22 mouse cellular contexts compared by ENCODE assay signal in genomic region chr6:104688439-104689125, GRCm38 (mm10).
DNase-seq lines count a peak whose midpoint lies in the region; ATAC-seq lines count a peak whose summit lies in the region.
"Had no signal": no experiment of that assay in that cellular context is flagged by ENCODE, and none has a peak within 500 bp of the region (broad histone marks: within the 10 kb centered on the region; RNA-seq: fewer than 3 reads in every experiment).

No protein-coding gene starts in this region.

- ATAC-seq in limb, embryonic 11.5 days (ENCODE audit: insufficient number of reproducible peaks, low FRiP score, low TSS enrichment, low read depth), result peak; percentile 92
- no peak for ATAC-seq in forebrain, embryonic 11.5 days (replicated peaks; ENCODE audit: low FRiP score)
- ATAC-seq: forebrain, postnatal 0 days had no signal

- H3K4me3 ChIP-seq in limb, embryonic 11.5 days (ENCODE audit: low read depth, low read length), result no peak overlapping the region
- no peak overlapping the region for H3K4me3 ChIP-seq in limb, embryonic 10.5 days
- H3K4me3 ChIP-seq in forebrain, embryonic 11.5 days (ENCODE audit: low read depth, low read length), result no peak overlapping the region
- H3K4me3 ChIP-seq: embryonic facial prominence, embryonic 15.5 days; gastrocnemius, adult 2 months; heart, adult 2 months; limb, embryonic 15.5 days; liver, embryonic 15.5 days; neural tube, embryonic 15.5 days had no signal

- no peak for DNase-seq in limb, embryonic 11.5 days (ENCODE audit: low spot score)
- DNase-seq in limb, embryonic 10.5 days (ENCODE audit: low spot score), result no peak
- DNase-seq in cerebellum, adult 18-20 months, result peak; percentile 88 to 89
- peak; percentile 92 to 95 for DNase-seq in cerebellum, postnatal 25 days
- no peak for DNase-seq in forebrain, embryonic 11.5 days (ENCODE audit: low spot score)
- no peak for DNase-seq in adrenal gland, postnatal 25 days
- no peak for DNase-seq in embryo, embryonic 9.5 days (ENCODE audit: extremely low spot score)
- DNase-seq: embryo, embryonic 11 days; forebrain, postnatal 0 days; gastrocnemius, adult 2 months; heart, adult 2 months; heart, postnatal 4 days; kidney, adult 9 months; kidney, postnatal 36 days; spleen, adult 18-20 months; thymus, adult 18-20 months had no signal

- H3K9me3 ChIP-seq in limb, embryonic 11.5 days (ENCODE audit: control insufficient read depth, low read length), result no peaks in the 10 kb centered on the region
- no peaks in the 10 kb centered on the region for H3K9me3 ChIP-seq in limb, embryonic 10.5 days (replicated peaks)
- no peaks in the 10 kb centered on the region for H3K9me3 ChIP-seq in forebrain, embryonic 11.5 days (ENCODE audit: control insufficient read depth, low read length)
- H3K9me3 ChIP-seq: embryonic facial prominence, embryonic 15.5 days; limb, embryonic 15.5 days; liver, embryonic 15.5 days; neural tube, embryonic 15.5 days had no signal

- H3K27me3 ChIP-seq in limb, embryonic 11.5 days (ENCODE audit: control insufficient read depth, insufficient read depth, low read length), result no peaks in the 10 kb centered on the region
- no peaks in the 10 kb centered on the region for H3K27me3 ChIP-seq in limb, embryonic 10.5 days (ENCODE audit: low read depth, poor library complexity, severe bottlenecking)
- H3K27me3 ChIP-seq in forebrain, embryonic 11.5 days (ENCODE audit: control insufficient read depth, insufficient read depth, low read length), result no peaks in the 10 kb centered on the region
- H3K27me3 ChIP-seq: embryonic facial prominence, embryonic 15.5 days; limb, embryonic 15.5 days; liver, embryonic 15.5 days; neural tube, embryonic 15.5 days had no signal

- 51% methylated on average over 6 of the region's 6 CpGs for WGBS in limb, embryonic 11.5 days
- WGBS in limb, embryonic 10.5 days, result 86% methylated on average over 6 of the region's 6 CpGs
- WGBS in forebrain, embryonic 11.5 days, result 90% methylated on average over 6 of the region's 6 CpGs

- no peaks in the 10 kb centered on the region for H3K4me1 ChIP-seq in limb, embryonic 11.5 days (ENCODE audit: control insufficient read depth, insufficient read depth, low read length)
- no peaks in the 10 kb centered on the region for H3K4me1 ChIP-seq in limb, embryonic 10.5 days
- no peaks in the 10 kb centered on the region for H3K4me1 ChIP-seq in forebrain, embryonic 11.5 days (replicated peaks; ENCODE audit: control insufficient read depth, insufficient read depth, low read length)
- H3K4me1 ChIP-seq: embryonic facial prominence, embryonic 15.5 days; liver, embryonic 15.5 days; neural tube, embryonic 15.5 days had no signal

- no peak overlapping the region for H3K9ac ChIP-seq in limb, embryonic 11.5 days (ENCODE audit: low read length)
- no peak overlapping the region for H3K9ac ChIP-seq in forebrain, embryonic 11.5 days (ENCODE audit: low read length)
- H3K9ac ChIP-seq: embryonic facial prominence, embryonic 15.5 days; forebrain, postnatal 0 days; limb, embryonic 15.5 days; liver, embryonic 15.5 days; neural tube, embryonic 15.5 days had no signal

- H3K27ac ChIP-seq in limb, embryonic 11.5 days (replicated peaks; ENCODE audit: low read depth, low read length), result no peak overlapping the region
- H3K27ac ChIP-seq in limb, embryonic 10.5 days, result no peak overlapping the region
- no peak overlapping the region for H3K27ac ChIP-seq in forebrain, embryonic 11.5 days (ENCODE audit: low read depth, low read length)
- H3K27ac ChIP-seq: embryonic facial prominence, embryonic 15.5 days; gastrocnemius, adult 2 months; heart, adult 2 months; limb, embryonic 15.5 days; liver, embryonic 15.5 days; macrophage; neural tube, embryonic 15.5 days had no signal

- no peaks in the 10 kb centered on the region for H3K36me3 ChIP-seq in limb, embryonic 11.5 days (ENCODE audit: control insufficient read depth, insufficient read depth, low read length)
- H3K36me3 ChIP-seq in limb, embryonic 10.5 days, result no peaks in the 10 kb centered on the region
- H3K36me3 ChIP-seq in forebrain, embryonic 11.5 days (ENCODE audit: control insufficient read depth, insufficient read depth, low read length), result no peaks in the 10 kb centered on the region
- H3K36me3 ChIP-seq: embryonic facial prominence, embryonic 15.5 days; limb, embryonic 15.5 days; liver, embryonic 15.5 days; neural tube, embryonic 15.5 days had no signal

- no peak overlapping the region for H3K4me2 ChIP-seq in limb, embryonic 11.5 days (ENCODE audit: low read depth, severe bottlenecking)
- H3K4me2 ChIP-seq in forebrain, embryonic 11.5 days (ENCODE audit: low read depth, low read length, severe bottlenecking), result no peak overlapping the region
- H3K4me2 ChIP-seq: embryonic facial prominence, embryonic 15.5 days; limb, embryonic 15.5 days; liver, embryonic 15.5 days; midbrain, embryonic 11.5 days; neural tube, embryonic 15.5 days had no signal

Comparison
In these comparisons a context has a peak if more than half of its experiments do, and no peak if none do; other contexts are left out.
1. DNase-seq: peak in cerebellum, adult 18-20 months (2 of 2) and cerebellum, postnatal 25 days (2 of 2); none in limb, embryonic 11.5 days (single experiment), limb, embryonic 10.5 days (single experiment), forebrain, embryonic 11.5 days (single experiment), adrenal gland, postnatal 25 days (single experiment) and embryo, embryonic 9.5 days (single experiment).